Mouse (Mus musculus): ENCODE results near the gene Ikzf4. TPM values are rescaled to one million over a fixed set of nuclear protein-coding genes. Genes with fewer than 3 reads are reported as not detected.

Ikzf4 gene
- total and polyA plus RNA-seq, 3 experiments = 0.03 TPM; not detected in 2

DNA sequence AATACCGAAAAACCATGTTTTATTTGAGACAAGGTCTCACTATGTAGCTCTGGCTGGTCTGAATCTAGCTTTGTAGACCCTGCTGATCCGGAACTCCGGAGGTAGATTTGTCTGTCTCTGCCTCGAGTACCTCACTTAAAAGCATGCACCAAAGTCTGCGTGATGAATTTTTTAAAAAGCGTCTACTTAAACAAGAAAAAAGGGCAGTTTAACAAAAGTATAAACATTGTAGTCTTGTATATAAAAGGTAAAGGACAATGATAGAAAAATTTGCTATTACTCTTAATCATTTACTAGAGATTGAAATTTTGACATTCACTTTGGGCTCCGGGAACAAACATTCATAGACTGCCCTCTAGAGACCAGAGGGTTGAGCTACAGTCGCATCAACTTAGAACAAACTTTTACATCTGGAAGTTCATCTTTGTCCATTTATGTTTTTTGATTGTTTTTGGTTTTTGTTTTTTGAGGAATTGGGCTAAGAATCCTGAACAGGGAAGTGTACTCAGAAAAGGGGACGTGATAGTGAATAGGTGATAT is 28.7 kb upstream of the Ikzf4 start:
- H3K36me3 ChIP-seq (ENCODE audit: control insufficient read depth in 1 of 2, insufficient read depth in 2 of 2, low read length in 2 of 2) = no peaks in the 10 kb centered on the region; a peak in 1 of 4 replicates
- peak; percentile 80 for DNase-seq (ENCODE audit: low read depth, low spot score)
- H3K4me3 ChIP-seq (ENCODE audit: control insufficient read depth in 1 of 2, insufficient read depth in 1 of 2, low read depth in 2 of 2, low read length in 2 of 2) = peak overlapping the region; percentile 67 to 86
- peaks cover 0 to 2% of the 10 kb centered on the region in 2 experiments; a peak in 1 of 4 replicates for H3K4me1 ChIP-seq (ENCODE audit: control insufficient read depth in 1 of 2, insufficient read depth in 2 of 2, low read length in 2 of 2)
- no peaks in the 10 kb centered on the region for H3K27me3 ChIP-seq (ENCODE audit: control insufficient read depth in 1 of 2, insufficient read depth in 2 of 2, low read length in 2 of 2)
- no peaks in the 10 kb centered on the region for H3K79me2 ChIP-seq (ENCODE audit: control insufficient read depth, insufficient read depth, low read length, poor library complexity)
- H3K9ac ChIP-seq (ENCODE audit: control insufficient read depth, low read depth, low read length, poor library complexity, severe bottlenecking) = peak overlapping the region; percentile 53
- peak; percentile 97 for TF ChIP-seq RAD21 (IDR thresholded peaks at IDR 0.05; ENCODE audit: low read depth, low read length)
- TF ChIP-seq NELFE (IDR thresholded peaks at IDR 0.05; ENCODE audit: low read depth, low read length) = no peak
- TF ChIP-seq SIN3A (IDR thresholded peaks at IDR 0.05; ENCODE audit: low read length) = peak; percentile 85
- TF ChIP-seq POLR2AphosphoS2 (IDR thresholded peaks at IDR 0.05; ENCODE audit: low read length) = no peak
- TF ChIP-seq ELF1 (IDR thresholded peaks at IDR 0.05; ENCODE audit: low read depth, low read length) = no peak
- no peak for TF ChIP-seq UBTF (IDR thresholded peaks at IDR 0.05; ENCODE audit: borderline replicate concordance, insufficient read depth, low read depth, low read length)
- no peak for TF ChIP-seq EP300 (IDR thresholded peaks at IDR 0.05; ENCODE audit: low read depth in 1 of 2, low read length in 2 of 2)
- TF ChIP-seq JUND (IDR thresholded peaks at IDR 0.05; ENCODE audit: low read depth, low read length) = no peak
- no peak for TF ChIP-seq NRF1 (IDR thresholded peaks at IDR 0.05; ENCODE audit: insufficient read depth, low read depth, low read length, poor library complexity, severe bottlenecking)
- no peak for TF ChIP-seq MYB (IDR thresholded peaks at IDR 0.05; ENCODE audit: low read depth, low read length)
- TF ChIP-seq MXI1 (IDR thresholded peaks at IDR 0.05; ENCODE audit: low read depth, low read length) = peak; percentile 46; the same call in 1 of the 2 replicates
- no peak for TF ChIP-seq MYC (IDR thresholded peaks at IDR 0.05; ENCODE audit: low read depth, low read length)
- TF ChIP-seq KAT2A (conservative IDR thresholded peaks at IDR 0.05; ENCODE audit: low read depth, low read length) = no peak
- no peak for TF ChIP-seq TBP (IDR thresholded peaks at IDR 0.05; ENCODE audit: low read depth, low read length)
- TF ChIP-seq MAX (IDR thresholded peaks at IDR 0.05; ENCODE audit: low read length) = no peak; the same call in 1 of the 2 replicates
- TF ChIP-seq ZC3H11A (IDR thresholded peaks at IDR 0.05; ENCODE audit: low read depth, low read length) = peak; percentile 80
- peak; percentile 50 to 94 (median 52) for TF ChIP-seq CTCF (IDR thresholded peaks at IDR 0.05 in 2 of 3, conservative IDR thresholded peaks at IDR 0.05 in 1 of 3; ENCODE audit: control insufficient read depth in 1 of 3, insufficient read depth in 1 of 3, low read depth in 2 of 3, low read length in 3 of 3, poor library complexity in 1 of 3, severe bottlenecking in 1 of 3)
- no peak for TF ChIP-seq MAFK (IDR thresholded peaks at IDR 0.05; ENCODE audit: borderline replicate concordance, low read depth, low read length)
- no peak for TF ChIP-seq TAL1 (IDR thresholded peaks at IDR 0.05; ENCODE audit: low read length)
- TF ChIP-seq CHD1 (IDR thresholded peaks at IDR 0.05; ENCODE audit: low read depth, low read length) = no peak
- TF ChIP-seq TCF12 (IDR thresholded peaks at IDR 0.05; ENCODE audit: low read depth, low read length) = no peak
- TF ChIP-seq USF1 (IDR thresholded peaks at IDR 0.05; ENCODE audit: low read depth, low read length) = no peak
- no peak for TF ChIP-seq CHD2 (IDR thresholded peaks at IDR 0.05; ENCODE audit: low read length)
- TF ChIP-seq USF2 (IDR thresholded peaks at IDR 0.05; ENCODE audit: borderline replicate concordance in 1 of 2, insufficient read depth in 1 of 2, low read depth in 1 of 2, low read length in 2 of 2) = no peak
- peak; percentile 81 for TF ChIP-seq SMC3 (IDR thresholded peaks at IDR 0.05; ENCODE audit: low read depth, low read length)
- peak; percentile 73 for TF ChIP-seq ZNF384 (IDR thresholded peaks at IDR 0.05; ENCODE audit: low read depth, low read length)
- TF ChIP-seq HCFC1 (IDR thresholded peaks at IDR 0.05; ENCODE audit: low read depth, low read length) = peak; percentile 58; the same call in 1 of the 2 replicates
- TF ChIP-seq GATA1 (IDR thresholded peaks at IDR 0.05; ENCODE audit: low read depth, low read length) = no peak
- no peak for TF ChIP-seq BHLHE40 (IDR thresholded peaks at IDR 0.05; ENCODE audit: borderline replicate concordance, low read depth, low read length)
- TF ChIP-seq GABPA (IDR thresholded peaks at IDR 0.05; ENCODE audit: low read depth, low read length) = no peak
- TF ChIP-seq MEF2A (IDR thresholded peaks at IDR 0.05; ENCODE audit: extremely low read depth, insufficient replicate concordance, low read depth, low read length, poor library complexity, severe bottlenecking) = no peak
- H3K27ac ChIP-seq (ENCODE audit: control insufficient read depth, low read depth, low read length) = no peak overlapping the region; the same call in 1 of the 2 replicates
- no peaks in the 10 kb centered on the region for H3K9me3 ChIP-seq (replicated peaks; ENCODE audit: insufficient read depth, low read length)
